In the genomic region with DNA sequence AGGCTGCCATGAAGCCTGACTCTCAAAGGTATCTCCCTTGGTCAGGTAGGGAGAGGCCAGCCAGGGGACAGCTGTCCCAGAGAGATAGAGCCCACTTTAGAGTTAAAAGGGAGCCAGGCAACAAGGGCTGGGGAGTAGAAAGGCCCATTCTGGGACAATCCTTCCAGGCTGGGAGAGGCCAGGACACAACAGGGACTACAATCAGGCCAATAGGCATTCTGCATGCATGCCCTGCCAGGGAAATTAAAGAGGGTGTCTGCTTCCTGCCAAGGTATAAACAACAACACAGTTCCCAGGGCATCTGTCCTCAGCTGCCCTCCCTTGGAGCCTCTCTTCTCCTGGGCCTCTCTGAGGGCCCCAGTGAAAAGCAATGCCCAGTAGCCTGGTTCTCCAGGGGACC, we compare ENCODE assay signal across 8 mouse cellular contexts.
DNase-seq lines count a peak whose midpoint lies in the region; ATAC-seq and TF ChIP-seq lines count a peak whose summit lies in the region.

No protein-coding gene starts in this region.

- H3K9ac ChIP-seq in forebrain, embryonic 12.5 days, result no peak overlapping the region
- H3K9ac ChIP-seq in forebrain, embryonic 14.5 days (ENCODE audit: low read length), result no peak overlapping the region
- no peak overlapping the region for H3K9ac ChIP-seq in heart, postnatal 0 days (replicated peaks; ENCODE audit: low read depth, low read length)

- no peak for TF ChIP-seq EP300 in heart, postnatal 0 days (IDR thresholded peaks at IDR 0.05; ENCODE audit: low read depth)

- H3K27ac ChIP-seq in forebrain, embryonic 12.5 days, result 0 out of 2 replicates have a peak overlapping the region, but pooled peaks have one; percentile 26
- no peak overlapping the region for H3K27ac ChIP-seq in forebrain, embryonic 14.5 days (ENCODE audit: low read depth, low read length)
- peak overlapping the region; percentile 54 for H3K27ac ChIP-seq in heart, postnatal 0 days (ENCODE audit: low read depth)

- H3K4me2 ChIP-seq in forebrain, embryonic 12.5 days, result no peak overlapping the region
- H3K4me2 ChIP-seq in forebrain, embryonic 14.5 days (ENCODE audit: low read length), result no peak overlapping the region
- H3K4me2 ChIP-seq in heart, postnatal 0 days (ENCODE audit: low read depth, low read length), result no peak overlapping the region

- no peaks in the 10 kb centered on the region for H3K36me3 ChIP-seq in forebrain, embryonic 12.5 days (replicated peaks)
- H3K36me3 ChIP-seq in forebrain, embryonic 14.5 days (ENCODE audit: control insufficient read depth, insufficient read depth, low read length), result no peaks in the 10 kb centered on the region
- H3K36me3 ChIP-seq in heart, postnatal 0 days (replicated peaks; ENCODE audit: control insufficient read depth, insufficient read depth, low read length), result no peaks in the 10 kb centered on the region

- DNase-seq in forebrain, embryonic 14.5 days (ENCODE audit: low spot score), result no peak
- peak; percentile 37 for DNase-seq in retina, postnatal 1 day
- DNase-seq in retina, embryonic 14.5 days (ENCODE audit: low spot score), result no peak
- peak; percentile 65 for DNase-seq in heart, postnatal 0 days (ENCODE audit: low spot score)
- DNase-seq in embryo, embryonic 11 days, result no peak

- H3K4me1 ChIP-seq in forebrain, embryonic 12.5 days, result peaks cover 26% of the 10 kb centered on the region
- H3K4me1 ChIP-seq in forebrain, embryonic 14.5 days (ENCODE audit: control insufficient read depth, insufficient read depth, low read length), result peaks cover 9% of the 10 kb centered on the region
- peaks cover 13% of the 10 kb centered on the region for H3K4me1 ChIP-seq in heart, postnatal 0 days (ENCODE audit: control insufficient read depth, insufficient read depth)

- H3K27me3 ChIP-seq in forebrain, embryonic 12.5 days, result peaks cover 29% of the 10 kb centered on the region
- H3K27me3 ChIP-seq in forebrain, embryonic 14.5 days (replicated peaks; ENCODE audit: control insufficient read depth, insufficient read depth, low read length), result no peaks in the 10 kb centered on the region
- no peaks in the 10 kb centered on the region for H3K27me3 ChIP-seq in heart, postnatal 0 days (ENCODE audit: control insufficient read depth, insufficient read depth, low read length)

- no peak for TF ChIP-seq CTCF in heart, postnatal 0 days (IDR thresholded peaks at IDR 0.05; ENCODE audit: low read depth)

- no peak overlapping the region for H3K4me3 ChIP-seq in forebrain, embryonic 12.5 days (replicated peaks)
- no peak overlapping the region for H3K4me3 ChIP-seq in forebrain, embryonic 14.5 days (ENCODE audit: low read depth, low read length)
- no peak overlapping the region for H3K4me3 ChIP-seq in heart, postnatal 0 days (ENCODE audit: low read depth, low read length)

- ATAC-seq in forebrain, embryonic 12.5 days (ENCODE audit: low FRiP score), result no peak
- no peak for ATAC-seq in forebrain, embryonic 14.5 days
- ATAC-seq in heart, postnatal 0 days (ENCODE audit: insufficient read depth, low read depth), result peak; percentile 87
- ATAC-seq in megakaryocyte-erythroid progenitor cell, adult 5-6 weeks (replicated peaks; ENCODE audit: low FRiP score, low TSS enrichment, poor library complexity, severe bottlenecking), result no peak
- no peak for ATAC-seq in erythroid progenitor cell, adult 5-6 weeks (replicated peaks; ENCODE audit: low FRiP score, poor library complexity, severe bottlenecking)

- peaks cover 16% of the 10 kb centered on the region for H3K9me3 ChIP-seq in forebrain, embryonic 12.5 days
- H3K9me3 ChIP-seq in forebrain, embryonic 14.5 days (replicated peaks; ENCODE audit: control insufficient read depth, low read length), result no peaks in the 10 kb centered on the region
- 0 out of 2 replicates have a peak, but pooled peaks cover 5% of the 10 kb centered on the region for H3K9me3 ChIP-seq in heart, postnatal 0 days (replicated peaks; ENCODE audit: control insufficient read depth, low read length)

Comparison
In these comparisons a context has a peak if more than half of its experiments do, and no peak if none do; other contexts are left out.
1. DNase-seq: peak in retina, postnatal 1 day (single experiment) and heart, postnatal 0 days (single experiment); none in forebrain, embryonic 14.5 days (single experiment), retina, embryonic 14.5 days (single experiment) and embryo, embryonic 11 days (single experiment).